Mouse (Mus musculus): ENCODE data around the gene Cnn3.

The Cnn3 gene

DNA sequence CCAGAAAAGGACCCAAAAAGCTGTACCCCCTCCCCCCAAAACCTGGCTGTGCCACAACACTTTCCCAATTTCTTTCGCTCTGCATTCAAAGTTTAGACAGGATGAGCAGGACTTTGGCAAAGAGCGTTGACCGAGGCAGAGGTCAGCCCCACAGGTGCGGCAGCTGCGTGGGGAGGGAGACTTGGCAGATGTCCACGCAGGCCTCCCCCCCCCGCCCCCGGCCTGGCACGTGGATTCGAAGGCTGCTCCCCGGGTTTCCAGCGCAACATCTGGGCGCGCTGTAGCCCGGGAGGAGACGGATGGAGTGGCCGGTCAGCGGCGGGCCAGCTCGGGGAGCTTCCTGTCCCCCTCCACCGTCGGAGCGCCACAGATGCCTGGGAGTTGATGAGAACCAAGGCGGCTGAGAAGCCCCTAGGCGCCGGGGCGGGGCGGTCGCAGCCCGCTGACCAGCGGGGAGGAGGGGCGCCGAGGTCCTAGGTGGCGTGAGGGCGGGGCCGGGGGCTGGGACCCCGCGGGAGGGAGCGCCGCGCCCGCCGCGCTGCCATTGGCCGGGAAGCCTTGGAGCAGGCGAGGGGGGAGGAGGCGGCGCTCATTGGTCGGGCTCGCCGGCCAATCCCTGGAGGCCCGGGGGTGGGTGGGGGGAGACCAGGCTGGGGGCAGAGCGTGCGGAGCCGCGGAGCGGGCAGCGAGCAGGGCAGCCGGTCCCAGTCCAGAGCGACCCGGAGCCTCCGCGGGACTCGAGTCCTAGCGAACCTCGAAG lies at the start of gene Cnn3:
TSS of gene Cnn3 (plus strand) at position 637 of the 760 bp plus-strand sequence.
- peak; percentile 73 for DNase-seq (ENCODE audit: low spot score)

DNA sequence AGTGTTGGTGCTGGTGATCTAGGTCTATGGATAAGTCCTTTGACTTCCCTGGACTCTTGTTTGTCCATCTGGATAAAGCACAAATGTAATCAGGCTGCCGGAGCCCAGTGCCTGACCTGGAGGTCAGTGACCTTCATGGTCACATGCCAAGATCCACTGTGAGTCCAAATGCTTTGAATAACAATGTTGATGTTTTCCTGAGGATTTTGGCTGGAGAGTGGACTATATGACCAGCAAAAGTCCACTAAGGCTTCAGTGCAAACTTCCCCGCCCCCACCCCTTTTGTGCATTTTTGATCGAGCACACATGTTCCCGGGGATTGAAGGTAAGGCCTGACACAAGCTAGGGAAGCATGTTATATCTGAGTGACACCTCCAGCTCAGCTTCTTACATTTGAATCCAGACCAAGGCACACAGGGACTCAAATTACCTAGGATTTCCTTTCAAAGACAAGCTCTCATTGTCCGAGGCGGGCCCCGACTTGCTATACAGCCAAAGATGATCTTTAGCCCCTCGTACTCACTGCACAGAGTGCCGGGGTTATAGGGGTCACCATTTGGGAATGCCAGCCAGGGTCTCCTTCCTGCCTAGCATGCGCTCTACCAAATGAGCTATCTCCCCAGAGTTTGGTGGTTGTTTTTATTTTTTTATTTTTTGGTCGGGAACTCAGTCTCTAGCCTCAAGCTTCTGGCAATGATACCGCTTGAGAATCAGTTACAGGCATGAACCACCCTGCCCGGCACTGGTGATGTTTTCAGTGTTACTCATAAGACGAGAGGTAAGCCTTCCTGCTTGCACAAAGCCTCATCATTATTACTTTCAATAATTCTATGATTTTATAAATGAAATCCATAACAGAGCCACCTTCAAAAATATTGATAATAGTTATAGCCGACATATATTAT lies 47.3 kb upstream of the Cnn3 start:
- no peak for DNase-seq (ENCODE audit: low spot score)

DNA sequence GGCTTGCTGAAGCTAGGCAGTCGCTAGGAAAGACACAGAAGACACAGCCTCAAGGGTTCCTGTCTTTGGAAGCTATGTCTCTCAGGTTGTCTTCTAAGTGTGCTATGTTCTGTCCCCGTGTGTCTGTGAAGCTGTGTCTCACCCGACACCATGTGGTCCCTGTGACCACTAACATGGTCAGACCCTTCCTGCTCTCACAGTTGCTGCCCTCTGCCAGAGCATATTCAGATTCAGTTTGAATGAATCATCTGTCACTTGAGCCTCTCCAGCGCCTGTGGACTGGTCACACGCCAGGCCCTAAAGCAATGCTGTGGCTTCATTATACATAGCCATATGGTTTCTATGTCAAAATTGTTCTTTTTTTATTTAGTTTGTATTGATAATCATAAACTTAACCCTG lies 46.6 kb upstream of the Cnn3 start:
- DNase-seq (ENCODE audit: low spot score), result no peak

DNA sequence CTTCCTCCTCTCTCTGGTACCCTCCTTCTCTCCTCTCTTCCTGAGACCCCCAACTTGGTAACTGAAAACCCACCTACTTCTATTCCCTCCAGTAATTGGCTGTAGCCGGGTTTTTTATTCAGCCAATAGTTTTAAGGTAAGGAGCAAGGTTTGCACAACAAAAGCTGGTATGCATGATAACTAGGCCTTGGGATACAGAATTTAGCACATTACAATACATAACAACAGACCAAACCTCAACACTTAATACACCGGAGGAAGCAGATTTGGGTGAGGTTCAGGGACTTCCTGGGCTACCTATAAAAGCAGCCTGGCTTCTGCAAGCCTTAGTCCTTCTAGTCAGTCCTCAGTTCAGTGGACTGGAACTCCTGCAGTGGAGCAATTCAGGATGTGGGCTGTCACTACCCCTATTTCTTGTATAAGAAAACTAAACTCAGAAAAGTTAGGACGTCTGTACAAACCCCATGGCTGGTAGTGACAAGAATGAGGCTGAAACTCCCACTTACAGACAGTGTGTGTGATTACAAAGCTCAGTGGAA lies 38.8 kb upstream of the Cnn3 start:
- no peak for DNase-seq (ENCODE audit: low spot score)

DNA sequence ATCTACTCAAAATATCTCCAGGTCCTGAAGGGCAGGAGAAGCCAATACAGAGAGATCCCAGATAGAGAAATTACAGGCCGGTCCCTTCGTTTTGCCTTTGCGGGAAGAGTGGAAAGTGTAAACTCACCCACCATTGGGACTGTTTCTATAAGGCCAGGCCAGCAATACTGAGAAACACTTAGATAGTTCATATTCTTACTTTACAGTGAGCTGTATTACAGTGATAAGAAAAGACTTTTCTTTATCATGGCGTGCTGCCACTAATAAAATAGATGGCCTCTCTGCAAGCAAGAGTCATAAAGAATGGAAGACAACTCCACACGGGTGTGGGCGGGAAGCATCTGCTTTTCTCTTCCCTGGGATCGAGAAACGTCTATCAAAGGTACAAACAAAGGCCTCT lies 36.9 kb upstream of the Cnn3 start:
- DNase-seq (ENCODE audit: low spot score), result no peak

DNA sequence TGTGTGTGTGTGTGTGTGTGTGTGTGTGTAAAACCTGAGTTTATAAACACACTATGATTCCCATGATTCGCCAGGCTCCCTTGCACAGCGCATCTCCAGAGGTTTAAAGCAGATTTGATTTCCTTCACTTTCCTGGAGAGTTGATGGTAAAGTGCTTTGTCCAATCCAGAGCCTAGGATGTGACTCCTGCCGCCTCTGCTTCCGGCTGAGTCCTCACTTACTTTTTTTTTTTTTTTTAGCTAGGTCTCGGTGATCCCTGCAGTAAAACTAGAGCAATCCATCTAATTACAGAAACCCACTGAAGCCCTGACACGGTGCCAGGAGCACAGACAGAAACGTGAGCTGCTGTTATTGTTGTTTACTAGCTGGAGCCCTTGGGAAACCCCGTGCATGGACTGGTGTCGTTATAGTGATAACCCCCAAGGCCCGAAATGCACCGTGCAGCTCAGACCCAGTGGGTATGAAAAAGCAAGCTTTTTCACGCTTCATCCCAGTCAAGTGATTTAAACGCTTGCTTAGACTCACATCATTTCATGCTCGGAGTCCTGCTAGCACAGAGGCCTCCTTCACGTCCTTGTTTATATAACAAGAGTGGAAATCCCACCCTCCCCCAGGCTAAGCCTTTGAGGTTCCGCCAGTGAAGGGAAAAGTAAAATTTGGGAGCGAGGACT lies 36.3 kb upstream of the Cnn3 start:
- DNase-seq (ENCODE audit: low spot score), result no peak

DNA sequence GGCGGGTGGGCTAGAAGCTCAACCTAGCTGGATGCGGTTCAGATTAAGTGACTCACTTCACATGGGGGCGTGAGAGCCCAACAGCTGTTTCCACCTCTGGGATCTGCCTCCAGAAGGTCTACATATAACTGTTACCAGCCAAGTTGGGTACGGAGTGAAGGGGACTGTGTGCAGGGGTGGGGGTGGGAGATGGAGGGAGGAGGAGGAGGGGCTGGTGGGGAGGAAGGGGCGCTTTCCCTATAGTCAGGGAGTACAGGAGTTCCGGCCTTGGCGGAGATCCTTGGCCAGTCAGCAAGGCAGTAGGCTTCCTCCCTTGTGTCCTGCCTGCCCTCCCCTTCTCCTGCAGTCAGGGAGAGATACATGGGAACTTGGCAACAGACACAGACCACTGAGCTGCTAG lies 35.6 kb upstream of the Cnn3 start:
- no peak for DNase-seq (ENCODE audit: low spot score)

DNA sequence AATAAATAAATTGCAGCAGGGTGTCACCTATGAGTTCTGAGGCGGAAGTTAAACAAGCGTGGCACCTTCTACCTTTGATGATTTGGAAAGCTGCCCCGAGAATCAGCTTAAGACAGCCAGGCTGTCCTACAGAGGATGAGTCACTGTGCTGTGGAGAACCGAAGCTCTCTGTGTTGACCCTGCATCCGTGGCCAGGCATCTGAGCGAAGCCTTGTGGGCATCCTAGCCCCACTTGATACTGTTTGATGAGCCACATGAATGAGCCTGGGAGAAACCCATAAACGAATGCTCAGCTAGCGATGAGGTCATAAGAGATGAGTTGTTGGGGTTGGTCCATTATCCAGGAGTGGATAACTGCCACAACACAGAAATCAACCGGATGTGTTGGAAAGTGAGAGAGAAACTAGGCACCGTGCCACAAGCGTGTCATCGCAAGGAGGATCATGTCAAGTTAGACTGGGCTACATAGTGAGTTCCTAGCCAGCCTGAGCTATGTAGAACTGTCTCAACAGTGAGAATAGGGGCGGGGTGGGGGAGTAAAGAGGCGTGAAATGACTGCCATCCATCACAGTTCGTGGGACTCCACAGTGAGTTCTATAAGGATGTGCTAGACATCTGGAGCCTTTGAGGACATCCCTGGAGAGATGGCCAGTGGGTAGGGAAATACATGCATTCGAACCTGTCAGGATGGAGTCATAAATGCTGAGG lies 30.6 kb upstream of the Cnn3 start:
- no peak for DNase-seq (ENCODE audit: low spot score)

DNA sequence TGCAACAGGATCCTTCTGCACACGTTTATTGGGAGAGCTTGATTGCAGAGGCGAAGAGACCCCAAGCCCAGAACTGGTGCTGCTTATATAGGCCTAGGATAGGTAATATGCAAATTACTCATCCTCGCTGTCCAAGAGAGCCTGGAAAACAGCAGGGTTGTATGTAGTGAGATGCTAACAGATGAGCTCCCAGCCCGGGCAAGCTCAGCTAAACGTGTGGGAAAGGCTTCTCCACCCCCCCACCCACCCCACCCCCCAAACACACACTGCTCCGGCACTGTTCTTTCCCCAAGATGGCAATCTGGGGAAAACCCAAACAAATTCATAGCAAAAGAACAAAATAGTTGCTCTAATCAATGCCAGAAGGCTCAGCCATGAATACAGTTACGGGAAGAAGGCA lies 29.7 kb upstream of the Cnn3 start:
- no peak for DNase-seq (ENCODE audit: low spot score)

DNA sequence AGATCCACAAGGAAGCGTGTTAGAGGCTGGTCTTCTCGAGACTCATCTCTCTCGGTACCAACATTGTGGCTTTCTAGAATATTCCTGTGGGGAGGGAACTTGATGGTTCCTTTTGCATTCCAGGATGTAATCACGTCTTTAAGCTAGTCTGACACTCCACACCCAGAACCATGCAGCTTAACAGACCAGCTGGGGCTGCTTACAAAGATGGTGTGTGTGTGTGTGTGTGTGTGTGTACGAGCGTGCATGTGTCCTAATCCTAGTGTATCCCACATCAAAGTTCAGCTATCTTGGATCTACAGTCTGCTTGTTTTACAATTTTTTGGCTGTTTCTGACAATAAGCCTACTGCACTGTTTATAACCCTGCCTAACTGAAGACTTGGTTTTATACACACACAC lies 29.3 kb upstream of the Cnn3 start:
- DNase-seq (ENCODE audit: low spot score), result no peak

DNA sequence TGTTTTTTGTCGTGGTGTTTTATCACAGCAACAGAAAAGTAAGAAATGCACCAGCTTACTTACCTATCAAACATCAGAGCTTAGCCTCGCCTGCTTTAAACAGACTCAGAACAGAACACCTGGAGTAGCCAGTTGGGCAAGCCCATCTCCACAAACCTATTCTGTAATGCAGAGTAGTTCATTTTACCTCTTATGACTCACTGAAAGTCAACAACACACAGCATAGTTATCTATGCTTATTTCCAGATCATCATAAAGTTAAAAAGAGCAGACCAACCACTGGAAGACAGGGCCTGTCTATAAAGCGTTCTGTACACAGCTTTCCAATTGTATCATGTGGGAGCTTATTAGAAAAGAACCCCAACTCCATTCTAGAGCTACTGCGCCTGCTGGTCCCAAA lies 24.9 kb upstream of the Cnn3 start:
- DNase-seq (ENCODE audit: low spot score), result no peak

DNA sequence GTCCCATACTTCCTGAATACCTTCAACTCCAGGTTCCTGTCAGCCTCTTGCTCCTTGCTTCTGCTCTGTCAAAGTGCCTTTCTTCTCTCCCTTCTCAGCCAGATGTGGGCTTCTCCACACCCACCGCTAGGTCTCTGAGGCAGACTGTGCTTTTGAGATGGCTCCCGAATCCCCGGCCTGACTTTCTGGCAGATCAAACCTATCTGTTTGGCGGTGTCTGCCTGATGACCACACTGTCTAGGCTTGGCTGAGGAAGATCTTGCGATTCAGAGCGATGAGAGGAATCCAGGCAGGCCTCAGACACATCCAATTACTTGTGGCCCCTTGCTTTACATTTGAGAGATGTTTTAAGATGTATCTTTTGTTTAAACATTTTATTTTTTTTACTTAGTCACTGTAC lies 24.2 kb upstream of the Cnn3 start:
- DNase-seq (ENCODE audit: low spot score), result no peak

DNA sequence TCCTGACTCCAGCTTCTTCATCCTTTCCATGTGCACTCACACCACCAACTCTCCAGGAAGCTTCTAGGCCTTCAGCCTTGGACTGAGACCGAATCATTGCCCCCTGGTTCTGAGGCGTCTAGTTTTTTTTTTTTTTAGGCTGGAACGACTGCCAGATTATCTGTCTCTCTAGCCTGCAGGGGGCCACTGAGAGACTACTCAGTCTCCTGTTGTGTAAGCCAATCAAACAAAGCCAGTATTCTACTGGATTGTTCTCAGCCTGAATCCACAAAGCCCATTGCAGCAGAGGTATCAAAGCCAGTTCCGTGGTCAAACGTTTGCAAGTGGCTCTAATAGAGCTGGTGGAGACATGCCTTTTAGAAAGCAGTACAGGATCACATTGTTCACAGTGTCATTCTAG lies 22.8 kb upstream of the Cnn3 start:
- no peak for DNase-seq (ENCODE audit: low spot score)

DNA sequence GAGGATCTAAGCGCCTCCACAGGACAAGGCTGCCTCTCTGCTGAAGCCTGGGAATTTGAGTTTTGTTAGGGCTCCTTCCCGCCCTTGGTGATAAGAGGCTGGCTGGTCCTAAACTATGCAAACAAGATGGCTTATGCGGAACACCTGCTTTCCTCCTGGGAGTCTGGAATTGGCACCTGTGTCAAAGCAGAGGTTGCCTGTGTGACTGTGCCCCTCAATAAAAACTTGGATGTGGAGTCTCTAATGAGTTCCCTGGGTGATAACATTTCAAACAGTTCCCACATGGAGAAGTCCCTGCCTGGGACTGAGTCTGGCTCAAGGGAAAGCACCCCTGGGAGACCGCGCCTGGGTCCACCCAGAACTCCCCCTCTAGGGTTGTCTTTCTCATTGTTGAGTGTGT lies 21.2 kb upstream of the Cnn3 start:
- DNase-seq (ENCODE audit: low spot score), result no peak

DNA sequence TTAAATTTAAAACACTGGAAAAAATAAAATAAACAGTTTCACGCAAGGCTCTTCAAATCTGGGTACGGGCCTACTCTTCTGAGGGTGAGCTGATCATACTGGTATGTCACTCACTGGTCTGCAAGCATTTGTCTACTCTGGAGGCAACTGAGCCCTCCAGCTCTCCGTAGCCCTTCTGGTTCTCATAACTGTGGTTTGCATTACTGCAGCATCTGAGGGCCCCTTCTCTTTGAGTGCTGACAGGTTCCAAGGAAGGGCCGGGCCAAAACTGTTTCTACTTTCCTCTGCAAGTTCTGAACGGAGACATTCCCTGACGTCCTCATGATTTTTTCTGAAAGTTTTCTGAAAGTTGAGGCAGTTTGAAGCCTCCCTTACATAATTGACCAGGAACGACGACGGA lies 18.9 kb upstream of the Cnn3 start:
- no peak for DNase-seq (ENCODE audit: low spot score)

DNA sequence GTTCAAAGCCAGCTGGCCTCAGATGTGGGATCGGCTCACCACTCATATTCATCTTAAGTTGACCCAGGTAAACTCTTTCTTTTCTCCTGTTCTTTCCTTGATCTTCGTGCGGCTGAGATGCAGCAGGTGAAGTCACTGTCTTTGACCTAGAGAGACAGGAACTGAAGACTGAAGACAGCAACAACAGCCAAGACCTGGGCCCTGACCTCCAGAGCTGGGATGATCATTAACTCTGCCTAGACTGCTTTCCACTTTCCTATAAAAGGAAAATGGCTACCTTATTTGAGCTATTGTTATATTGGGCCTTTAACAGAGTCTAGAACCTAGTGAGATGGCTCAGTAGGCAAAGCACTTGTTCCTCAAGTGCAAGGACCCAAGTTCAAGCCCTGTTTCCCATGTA lies 17.9 kb upstream of the Cnn3 start:
- DNase-seq (ENCODE audit: low spot score), result no peak

DNA sequence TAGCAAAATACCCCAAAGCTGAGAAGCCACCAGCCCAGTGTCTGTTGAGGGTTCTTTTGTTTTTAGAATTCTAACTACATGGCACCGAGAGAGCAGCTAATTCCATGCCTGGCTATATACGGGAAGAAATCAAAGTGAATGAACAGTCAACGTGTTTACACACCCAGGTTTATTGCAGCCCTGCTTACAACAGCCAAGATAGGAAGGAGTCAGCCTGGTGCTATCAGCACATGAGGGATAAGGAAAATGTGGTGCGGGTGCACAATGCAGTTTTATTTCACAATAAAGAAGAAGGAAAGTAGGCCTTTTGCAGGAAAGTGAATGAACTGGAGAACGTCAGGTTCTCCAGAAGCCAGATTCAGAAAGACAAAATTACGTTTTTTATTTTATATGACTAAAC lies 14.8 kb upstream of the Cnn3 start:
- DNase-seq (ENCODE audit: low spot score), result no peak

DNA sequence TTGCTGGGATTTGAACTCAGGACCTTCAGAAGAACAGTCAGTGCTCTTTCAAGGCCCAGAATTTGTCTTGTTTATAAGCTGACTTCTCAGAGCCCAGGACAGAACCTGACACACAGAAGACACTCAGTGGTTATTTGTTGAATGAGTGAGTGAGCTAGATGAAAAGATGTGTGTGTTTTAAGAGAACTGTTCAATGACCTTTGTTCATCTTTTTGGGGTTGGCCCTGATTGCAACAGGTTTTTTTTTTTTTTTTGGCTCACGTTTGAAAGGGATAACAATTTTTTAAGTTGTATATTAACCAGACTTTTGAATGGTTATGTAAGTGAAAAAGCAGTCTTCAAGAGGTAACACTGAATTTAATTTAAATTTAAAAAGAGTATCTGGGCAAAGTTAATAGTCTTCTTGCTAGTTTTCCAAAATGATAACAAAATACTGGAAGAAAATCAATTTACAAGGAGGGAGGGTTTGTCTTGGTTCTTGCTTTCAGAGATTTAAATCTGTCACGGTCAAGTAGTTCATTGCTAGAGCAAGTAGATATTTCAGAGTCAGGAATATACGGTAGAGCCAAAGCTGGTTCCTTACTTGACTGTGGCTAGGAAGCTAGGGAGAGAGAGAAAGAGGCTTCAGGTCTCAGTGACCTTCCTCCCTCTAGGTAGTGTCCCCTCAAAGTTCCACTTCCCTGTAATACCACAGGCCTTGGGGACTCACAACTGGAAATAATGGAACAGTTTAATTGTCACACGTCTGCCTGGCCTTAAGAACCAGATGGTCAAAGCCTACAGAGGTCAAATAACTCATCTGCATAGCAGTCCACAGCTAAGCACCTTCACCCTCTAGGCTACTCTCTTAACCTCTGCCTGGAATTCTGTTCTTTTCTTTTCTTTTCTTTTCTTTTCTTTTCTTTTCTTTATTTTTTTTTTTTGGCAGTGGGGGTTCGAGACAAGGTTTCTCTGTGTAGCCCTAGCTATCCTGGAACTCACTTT lies 9.8 kb upstream of the Cnn3 start:
- no peak for DNase-seq (ENCODE audit: low spot score)

DNA sequence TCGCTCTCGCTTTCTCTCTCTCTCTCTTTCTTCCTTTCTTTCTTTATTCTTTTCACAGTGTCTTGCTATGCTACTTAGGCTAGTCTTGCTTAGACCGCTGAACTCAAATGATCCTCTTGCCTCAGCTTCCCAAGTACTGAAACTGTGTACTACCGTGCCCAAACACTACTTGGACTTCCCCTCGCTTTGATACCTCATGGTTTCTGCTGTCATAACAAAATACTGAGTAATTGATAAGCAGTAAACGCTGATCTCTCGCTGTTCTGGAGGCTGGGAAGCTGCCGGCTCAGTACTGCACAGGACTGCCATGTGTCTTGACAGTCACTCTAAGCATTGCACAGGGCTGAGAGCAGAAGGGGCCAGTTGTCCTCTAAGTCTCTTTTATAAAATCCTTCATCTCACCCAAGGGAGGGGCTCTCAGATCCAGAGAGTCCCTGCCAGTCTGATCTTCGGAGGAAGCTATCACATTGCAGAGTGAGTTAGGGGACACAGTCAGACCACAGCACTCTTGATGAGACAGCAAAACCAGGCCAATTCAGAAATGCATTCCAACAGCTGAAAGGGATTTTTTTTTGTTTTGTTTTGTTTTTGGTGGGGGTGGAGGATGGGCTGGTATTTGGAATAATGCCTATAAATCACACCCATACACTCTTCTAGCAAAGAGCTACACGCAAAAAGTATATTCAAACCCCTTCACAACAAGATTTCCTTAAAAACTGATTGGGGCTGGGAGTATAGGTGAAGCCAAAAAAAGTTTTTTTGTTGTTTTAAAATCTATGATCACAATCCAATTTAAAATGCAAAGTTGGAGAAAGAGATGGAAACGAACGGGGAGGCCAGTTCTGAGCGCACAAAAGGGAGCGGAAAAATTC lies 8.7 kb upstream of the Cnn3 start:
- no peak for DNase-seq (ENCODE audit: low spot score)

DNA sequence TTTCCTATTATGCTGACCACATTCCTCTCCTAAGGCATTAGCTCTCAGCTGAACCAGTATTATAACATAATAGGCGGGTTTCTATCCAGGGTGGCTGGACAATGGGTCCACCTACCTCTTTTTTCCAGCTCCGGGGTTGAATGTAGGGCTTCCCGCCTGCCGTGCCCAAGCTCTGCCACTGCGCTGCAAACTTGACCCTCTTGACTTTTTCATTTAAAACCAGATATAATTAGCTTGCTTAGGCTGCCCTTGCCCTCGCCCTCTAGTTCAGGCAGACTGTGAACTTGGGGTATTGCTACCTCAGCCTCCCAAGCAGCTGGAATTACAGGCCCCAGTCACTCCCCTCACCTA lies 8.1 kb upstream of the Cnn3 start:
- no peak for DNase-seq (ENCODE audit: low spot score)
